Comparison of ENCODE assay signal across 8 mouse cellular contexts in genomic region chr7:121391984-121392739, GRCm38 (mm10). TPM values are rescaled to one million over a fixed set of nuclear protein-coding genes. Genes with fewer than 3 reads are reported as not detected.
DNase-seq lines count a peak whose midpoint lies in the region; ATAC-seq and TF ChIP-seq lines count a peak whose summit lies in the region.

No protein-coding gene starts in this region.

- H3K9ac ChIP-seq in kidney, postnatal 0 days (ENCODE audit: low read depth, low read length), result no peak overlapping the region
- H3K9ac ChIP-seq in limb, embryonic 13.5 days, result no peak overlapping the region

- WGBS in kidney, postnatal 0 days, result 2% methylated on average over 72 of the region's 72 CpGs
- WGBS in limb, embryonic 13.5 days, result 2% methylated on average over 72 of the region's 72 CpGs

- peak overlapping the region; percentile 45 for H3K4me2 ChIP-seq in kidney, postnatal 0 days (ENCODE audit: low read length)
- H3K4me2 ChIP-seq in limb, embryonic 13.5 days (replicated peaks), result peak overlapping the region; percentile 62

- peaks cover 26% of the 10 kb centered on the region for H3K27me3 ChIP-seq in kidney, postnatal 0 days (ENCODE audit: insufficient read depth, low read length)
- peaks cover 70% of the 10 kb centered on the region for H3K27me3 ChIP-seq in limb, embryonic 13.5 days

- peak; percentile 21; the same call in 1 of the 2 replicates for ATAC-seq in kidney, postnatal 0 days (replicated peaks; ENCODE audit: low FRiP score, low read depth)
- peak; percentile 54 for ATAC-seq in granulocyte monocyte progenitor cell, adult 5-6 weeks (replicated peaks; ENCODE audit: poor library complexity, severe bottlenecking)
- peak; percentile 35; the same call in 1 of the 2 replicates for ATAC-seq in limb, embryonic 13.5 days (ENCODE audit: low FRiP score, low read depth)
- no peak for ATAC-seq in activated CD4-positive, CD25-positive, alpha-beta regulatory T cell, adult 4 months

- 0 out of 2 replicates have a peak, but pooled peaks cover 3% of the 10 kb centered on the region for H3K4me1 ChIP-seq in kidney, postnatal 0 days (replicated peaks; ENCODE audit: insufficient read depth, low read length)
- H3K4me1 ChIP-seq in limb, embryonic 13.5 days, result peaks cover 16% of the 10 kb centered on the region

- peak; percentile 4 for DNase-seq in kidney, postnatal 0 days (ENCODE audit: low spot score)
- no peak for DNase-seq in kidney, adult 18-20 months
- DNase-seq in c-Kit-positive CD71-negative TER-119-negative erythroid progenitor cells, embryonic 14.5 days (ENCODE audit: low read depth), result peak; percentile 7
- DNase-seq in right cerebral cortex, postnatal 10 days (ENCODE audit: low spot score in 2 of 2), result peak; percentile 75 to 79
- DNase-seq in gastrocnemius, postnatal 25 days, result no peak

- H3K4me3 ChIP-seq in kidney, postnatal 0 days (replicated peaks; ENCODE audit: low read depth, low read length), result peak overlapping the region; percentile 23
- peak overlapping the region; percentile 38 for H3K4me3 ChIP-seq in limb, embryonic 13.5 days

- no peak for TF ChIP-seq CTCF in kidney, postnatal 0 days (IDR thresholded peaks at IDR 0.05; ENCODE audit: low read depth)

- no peaks in the 10 kb centered on the region for H3K36me3 ChIP-seq in kidney, postnatal 0 days (ENCODE audit: insufficient read depth, low read length)
- no peaks in the 10 kb centered on the region for H3K36me3 ChIP-seq in limb, embryonic 13.5 days

- H3K9me3 ChIP-seq in kidney, postnatal 0 days (replicated peaks; ENCODE audit: low read length), result no peaks in the 10 kb centered on the region
- H3K9me3 ChIP-seq in limb, embryonic 13.5 days, result no peaks in the 10 kb centered on the region

- H3K27ac ChIP-seq in kidney, postnatal 0 days, result no peak overlapping the region
- no peak overlapping the region for H3K27ac ChIP-seq in limb, embryonic 13.5 days

RNA-seq across cellular contexts. Expression of gene Hs3st2, which starts 0.5 kb away (rescaled TPM):
- polyA plus RNA-seq in kidney, postnatal 0 days (2015; fragmentation: Nextera tagmentation; extraction: Ambion mirVana), result 1.2 and 1.3 TPM in 2 replicates
- total RNA-seq in granulocyte monocyte progenitor cell, adult 5-6 weeks (2014; fragmentation: Nextera tagmentation), result not detected in 2 replicates
- not detected in 2 replicates for total RNA-seq in granulocyte monocyte progenitor cell, adult 5-6 weeks (2017)
- 2.0 and 2.2 TPM in 2 replicates for polyA plus RNA-seq in limb, embryonic 13.5 days (2015; fragmentation: Nextera tagmentation; extraction: Ambion mirVana)
- not detected for polyA plus RNA-seq in activated CD4-positive, CD25-positive, alpha-beta regulatory T cell, adult 4 months (2017; shearing (Covaris generic))
- total RNA-seq in gastrocnemius, postnatal 25 days (2021), result not detected

Comparison
In these comparisons a context has a peak if more than half of its experiments do, and no peak if none do; other contexts are left out.
1. DNase-seq: peak in kidney, postnatal 0 days (single experiment), c-Kit-positive CD71-negative TER-119-negative erythroid progenitor cells, embryonic 14.5 days (single experiment) and right cerebral cortex, postnatal 10 days (2 of 2); none in kidney, adult 18-20 months (single experiment) and gastrocnemius, postnatal 25 days (single experiment).